Mouse (Mus musculus) splenic B cell, adult 2 months (primary cell): ENCODE data around the gene Tmem170b.
A peak's percentile ranks its signal among the peaks of the same experiment; 100 is the strongest.

Experiments
- DNase-seq: peaks from one replicate; pipeline ENCODE4 v3.0.0-alpha.2; 2011; ENCODE audit warnings: low read depth, low spot score
- H3K27me3 ChIP-seq: 2 replicates; pipeline ENCODE4 v1.6.1; 2012; ENCODE audit warnings: mild to moderate bottlenecking, low read length, moderate library complexity, mixed read lengths; ENCODE audit not compliant: control insufficient read depth, poor library complexity, insufficient read depth, severe bottlenecking
- H3K36me3 ChIP-seq: 2 replicates; pipeline ENCODE4 v1.6.1; 2012; ENCODE audit warnings: mild to moderate bottlenecking, low read length, moderate library complexity, mixed read lengths; ENCODE audit not compliant: control insufficient read depth, poor library complexity, insufficient read depth, severe bottlenecking

Tmem170b gene

GRCm38 (mm10) chr13:41642851-41643250 is 37.1 kb downstream of the Tmem170b start:
- Histone ChIP-seq H3K36me3 (no peaks in the 10 kb centered on the region), H3K27me3 (no peaks in the 10 kb centered on the region)
- DNase-seq: peak; percentile 64

- no peak for DNase-seq
- Histone ChIP-seq H3K27me3 (no peaks in the 10 kb centered on the region), H3K36me3 (no peaks in the 10 kb centered on the region)
These were observed 38.1 kb downstream of the Tmem170b start for GRCm38 (mm10) chr13:41643798-41644197.

GRCm38 (mm10) chr13:41644591-41645482 is 39.1 kb downstream of the Tmem170b start:
- DNase-seq: no peak
- no peaks in the 10 kb centered on the region for H3K27me3 ChIP-seq
- H3K36me3 ChIP-seq: no peaks in the 10 kb centered on the region

GRCm38 (mm10) chr13:41645483-41645859 is 39.8 kb downstream of the Tmem170b start:
- no peaks in the 10 kb centered on the region for H3K36me3 ChIP-seq
- DNase-seq: no peak
- H3K27me3 ChIP-seq: no peaks in the 10 kb centered on the region

- DNase-seq: no peak
- H3K27me3 ChIP-seq: no peaks in the 10 kb centered on the region
- no peaks in the 10 kb centered on the region for H3K36me3 ChIP-seq
These were observed 42.3 kb downstream of the Tmem170b start for GRCm38 (mm10) chr13:41647976-41648375.

- Histone ChIP-seq H3K36me3 (no peaks in the 10 kb centered on the region), H3K27me3 (no peaks in the 10 kb centered on the region)
- DNase-seq: no peak
These were observed 45.0 kb downstream of the Tmem170b start for GRCm38 (mm10) chr13:41650665-41651064.

GRCm38 (mm10) chr13:41653791-41654190 is 48.1 kb downstream of the Tmem170b start:
- no peaks in the 10 kb centered on the region for H3K27me3 ChIP-seq
- DNase-seq: no peak

GRCm38 (mm10) chr13:41655576-41656090 is 49.9 kb downstream of the Tmem170b start:
- no peaks in the 10 kb centered on the region for H3K36me3 ChIP-seq
- no peak for DNase-seq
- no peaks in the 10 kb centered on the region for H3K27me3 ChIP-seq

More at GRCm38 (mm10) chr13:41653791-41654190, 48.1 kb downstream of the Tmem170b start:
- no peaks in the 10 kb centered on the region for H3K36me3 ChIP-seq

GRCm38 (mm10) chr13:41660052-41660793 is 54.5 kb downstream of the Tmem170b start:
- no peaks in the 10 kb centered on the region for H3K27me3 ChIP-seq
- H3K36me3 ChIP-seq: no peaks in the 10 kb centered on the region
- no peak for DNase-seq

GRCm38 (mm10) chr13:41661116-41661515 is 55.4 kb downstream of the Tmem170b start:
- DNase-seq: no peak
- H3K36me3 ChIP-seq: no peaks in the 10 kb centered on the region
- no peaks in the 10 kb centered on the region for H3K27me3 ChIP-seq

- no peaks in the 10 kb centered on the region for H3K27me3 ChIP-seq
- H3K36me3 ChIP-seq: no peaks in the 10 kb centered on the region
- no peak for DNase-seq
These were observed 56.8 kb downstream of the Tmem170b start for GRCm38 (mm10) chr13:41662401-41663070.

- no peaks in the 10 kb centered on the region for H3K27me3 ChIP-seq
- no peak for DNase-seq
- no peaks in the 10 kb centered on the region for H3K36me3 ChIP-seq
These were observed 57.9 kb downstream of the Tmem170b start for GRCm38 (mm10) chr13:41663501-41664195.

GRCm38 (mm10) chr13:41669951-41670350 is 64.2 kb downstream of the Tmem170b start:
- H3K36me3 ChIP-seq: no peaks in the 10 kb centered on the region
- no peaks in the 10 kb centered on the region for H3K27me3 ChIP-seq
- no peak for DNase-seq
